Mouse (Mus musculus) neural tube, embryonic 12.5 days (tissue): ENCODE results near the gene Mrgprb8. TPM values are rescaled to one million over a fixed set of nuclear protein-coding genes. Genes with fewer than 3 reads are reported as not detected.
"Not testable (repeated sequence)": the region's sequence is repeated elsewhere in the genome, so short reads cannot be mapped to it uniquely, and the experiment has no call there.

Experiments
- ATAC-seq: fragments of 200-750 bp; cut with Nextera tagmentation; 2 replicates; pipeline ENCODE4 v1.8.0; 2017; ENCODE audit warnings: low read depth, mild to moderate bottlenecking, moderate TSS enrichment, moderate library complexity; ENCODE audit not compliant: low FRiP score
- H3K27ac ChIP-seq: fragments of 300-500 bp; sonication (generic); 2 replicates; pipeline ENCODE4 v1.5.1; 2016
- H3K27me3 ChIP-seq: fragments of 300-500 bp; sonication (generic); replicated peaks from 2 replicates; pipeline ENCODE4 v1.6.1; 2016; ENCODE audit warnings: mild to moderate bottlenecking
- H3K36me3 ChIP-seq: fragments of 300-500 bp; sonication (generic); 2 replicates; pipeline ENCODE4 v1.6.1; 2016; ENCODE audit warnings: mild to moderate bottlenecking
- H3K4me1 ChIP-seq: fragments of 300-500 bp; sonication (generic); 2 replicates; pipeline ENCODE4 v1.6.1; 2016
- H3K4me2 ChIP-seq: fragments of 300-500 bp; sonication (generic); replicated peaks from 2 replicates; pipeline ENCODE4 v1.6.1; 2016; ENCODE audit warnings: mild to moderate bottlenecking
- H3K4me3 ChIP-seq: fragments of 300-500 bp; sonication (generic); 2 replicates; pipeline ENCODE4 v1.5.1; 2016
- H3K9ac ChIP-seq: fragments of 300-500 bp; sonication (generic); 2 replicates; pipeline ENCODE4 v1.6.1; 2016; ENCODE audit warnings: mild to moderate bottlenecking
- H3K9me3 ChIP-seq: fragments of 300-500 bp; sonication (generic); 2 replicates; pipeline ENCODE4 v1.6.1; 2016; ENCODE audit warnings: mild to moderate bottlenecking
- WGBS: fragments of 180-500 bp; shearing (Covaris S2); methylation state at CpG from one replicate; pipeline ENCODE4 v1.1.7; 2016; 5-methylcytosine and 5-hydroxymethylcytosine counted together
- polyA plus RNA-seq: library from polyadenylated mRNA; unstranded; fragments of >200 nt; fragmentation: Nextera tagmentation; extraction: Ambion mirVana; gene quantifications from 2 replicates; pipeline ENCODE4 v1.2.1, GENCODE M21; 2016

Mrgprb8 gene
- not detected in 2 replicates for polyA plus RNA-seq

GRCm38 (mm10) chr7:48388226-48388625 is at the start of gene Mrgprb8:
Gene Mrgprb8 (plus strand): TSS chr7:48388526.
- Histone ChIP-seq H3K4me2 (no peak within 1 kb of the TSS), H3K27ac (no peak within 1 kb of the TSS), H3K36me3 (no peaks in the 10 kb centered on the region), H3K9ac (no peak within 1 kb of the TSS), H3K4me1 (no peaks in the 10 kb centered on the region), H3K27me3 (no peaks in the 10 kb centered on the region), H3K4me3 (no peak within 1 kb of the TSS), H3K9me3 (peaks cover 29% of the 10 kb centered on the region)
- 74% methylated on average over 2 of the region's 2 CpGs for WGBS
- ATAC-seq = no peak

GRCm38 (mm10) chr7:48435936-48436335 is 47.6 kb downstream of the Mrgprb8 start:
- not testable (repeated sequence) for H3K27me3 ChIP-seq, H3K4me3 ChIP-seq, H3K27ac ChIP-seq, H3K4me2 ChIP-seq, H3K9ac ChIP-seq, H3K4me1 ChIP-seq, ATAC-seq, H3K36me3 ChIP-seq
- peaks cover 38% of the 10 kb centered on the region for H3K9me3 ChIP-seq
- WGBS = 86% methylated on average over 3 of the region's 3 CpGs

- H3K9ac ChIP-seq = no peak overlapping the region
- H3K4me1 ChIP-seq = no peaks in the 10 kb centered on the region
- H3K27me3 ChIP-seq = no peaks in the 10 kb centered on the region
- no peak for ATAC-seq
- 55% methylated on average over 3 of the region's 3 CpGs for WGBS
- H3K36me3 ChIP-seq = no peaks in the 10 kb centered on the region
- no peak overlapping the region for H3K4me3 ChIP-seq
- no peak overlapping the region for H3K27ac ChIP-seq
- H3K4me2 ChIP-seq = no peak overlapping the region
- peaks cover 37% of the 10 kb centered on the region for H3K9me3 ChIP-seq
Observed at GRCm38 (mm10) chr7:48436581-48436980, 48.3 kb downstream of the Mrgprb8 start.

Other genes with a start within 250 kb of the Mrgprb8 start
- not detected in 2 replicates for gene Mrgprb5, start 219.5 kb upstream of the Mrgprb8 start, polyA plus RNA-seq
- gene Mrgprb4, start 189.2 kb upstream of the Mrgprb8 start, polyA plus RNA-seq = not detected in 2 replicates
- gene Mrgprb1, start 67.8 kb downstream of the Mrgprb8 start, polyA plus RNA-seq = not detected in 2 replicates
- not detected in 2 replicates for gene Mrgprx2, start 110.8 kb downstream of the Mrgprb8 start, polyA plus RNA-seq
- gene Mrgprb2, start 169.6 kb downstream of the Mrgprb8 start, polyA plus RNA-seq = not detected in 2 replicates